Mouse (Mus musculus): Measurements from ENCODE around the gene Faap20. TPM values are rescaled to one million over a fixed set of nuclear protein-coding genes. Genes with fewer than 3 reads are reported as not detected.

Gene Faap20
- polyA plus RNA-seq, 1 experiment: 22.9 TPM

GRCm38 (mm10) chr4:155222841-155223593 is 26.6 kb upstream of the Faap20 start:
- Histone ChIP-seq H3K27me3 (ENCODE audit: control insufficient read depth, insufficient read depth, low read length, poor library complexity, severe bottlenecking) (no peaks in the 10 kb centered on the region), H3K36me3 (ENCODE audit: control insufficient read depth, insufficient read depth, low read length, poor library complexity, severe bottlenecking) (no peaks in the 10 kb centered on the region), H3K27ac (ENCODE audit: insufficient read depth, low read length) (no peak overlapping the region), H3K4me1 (ENCODE audit: control insufficient read depth, insufficient read depth, low read length) (no peaks in the 10 kb centered on the region), H3K4me3 (ENCODE audit: low read depth, low read length) (peak overlapping the region; percentile 47), H3K9ac (ENCODE audit: low read depth, poor library complexity, severe bottlenecking) (peak overlapping the region; percentile 86), H3K9me3 (replicated peaks; ENCODE audit: control insufficient read depth, insufficient read depth, low read length, poor library complexity, severe bottlenecking) (no peaks in the 10 kb centered on the region)
- TF ChIP-seq POLR2A (IDR thresholded peaks at IDR 0.05; ENCODE audit: insufficient read depth, low read length) (peak; percentile 22), CTCF (IDR thresholded peaks at IDR 0.05; ENCODE audit: low read depth, low read length) (no peak)

- Histone ChIP-seq H3K27me3 (ENCODE audit: control insufficient read depth, insufficient read depth, low read length, poor library complexity, severe bottlenecking) (no peaks in the 10 kb centered on the region), H3K9ac (ENCODE audit: low read depth, poor library complexity, severe bottlenecking) (peak overlapping the region; percentile 86), H3K36me3 (ENCODE audit: control insufficient read depth, insufficient read depth, low read length, poor library complexity, severe bottlenecking) (no peaks in the 10 kb centered on the region), H3K4me3 (ENCODE audit: low read depth, low read length) (peak overlapping the region; percentile 47), H3K9me3 (replicated peaks; ENCODE audit: control insufficient read depth, insufficient read depth, low read length, poor library complexity, severe bottlenecking) (no peaks in the 10 kb centered on the region), H3K27ac (ENCODE audit: insufficient read depth, low read length) (no peak overlapping the region), H3K4me1 (ENCODE audit: control insufficient read depth, insufficient read depth, low read length) (no peaks in the 10 kb centered on the region)
- TF ChIP-seq POLR2A (IDR thresholded peaks at IDR 0.05; ENCODE audit: insufficient read depth, low read length): no peak
Measured at GRCm38 (mm10) chr4:155223594-155224528, 25.7 kb upstream of the Faap20 start.

GRCm38 (mm10) chr4:155225918-155226317 is 23.7 kb upstream of the Faap20 start:
- H3K9me3 ChIP-seq (replicated peaks; ENCODE audit: control insufficient read depth, insufficient read depth, low read length, poor library complexity, severe bottlenecking): no peaks in the 10 kb centered on the region
- H3K9ac ChIP-seq (ENCODE audit: low read depth, poor library complexity, severe bottlenecking): no peak overlapping the region
- H3K27ac ChIP-seq (ENCODE audit: insufficient read depth, low read length): no peak overlapping the region
- H3K4me1 ChIP-seq (ENCODE audit: control insufficient read depth, insufficient read depth, low read length): no peaks in the 10 kb centered on the region
- H3K27me3 ChIP-seq (ENCODE audit: control insufficient read depth, insufficient read depth, low read length, poor library complexity, severe bottlenecking): no peaks in the 10 kb centered on the region
- H3K4me3 ChIP-seq (ENCODE audit: low read depth, low read length): no peak overlapping the region
- no peaks in the 10 kb centered on the region for H3K36me3 ChIP-seq (ENCODE audit: control insufficient read depth, insufficient read depth, low read length, poor library complexity, severe bottlenecking)
- TF ChIP-seq EP300 (IDR thresholded peaks at IDR 0.05; ENCODE audit: insufficient read depth, low read depth, low read length) (no peak), POLR2A (IDR thresholded peaks at IDR 0.05; ENCODE audit: insufficient read depth, low read length) (no peak), CTCF (IDR thresholded peaks at IDR 0.05; ENCODE audit: low read depth, low read length) (no peak)

- Histone ChIP-seq H3K9ac (ENCODE audit: low read depth, poor library complexity, severe bottlenecking) (no peak overlapping the region), H3K4me3 (ENCODE audit: low read depth, low read length) (no peak overlapping the region), H3K4me1 (ENCODE audit: control insufficient read depth, insufficient read depth, low read length) (no peaks in the 10 kb centered on the region), H3K27ac (ENCODE audit: insufficient read depth, low read length) (no peak overlapping the region), H3K36me3 (ENCODE audit: control insufficient read depth, insufficient read depth, low read length, poor library complexity, severe bottlenecking) (no peaks in the 10 kb centered on the region), H3K27me3 (ENCODE audit: control insufficient read depth, insufficient read depth, low read length, poor library complexity, severe bottlenecking) (no peaks in the 10 kb centered on the region), H3K9me3 (replicated peaks; ENCODE audit: control insufficient read depth, insufficient read depth, low read length, poor library complexity, severe bottlenecking) (no peaks in the 10 kb centered on the region)
- no peak for TF ChIP-seq EP300 (IDR thresholded peaks at IDR 0.05; ENCODE audit: insufficient read depth, low read depth, low read length)
- TF ChIP-seq CTCF (IDR thresholded peaks at IDR 0.05; ENCODE audit: low read depth, low read length): no peak
- no peak for TF ChIP-seq POLR2A (IDR thresholded peaks at IDR 0.05; ENCODE audit: insufficient read depth, low read length)
Measured at GRCm38 (mm10) chr4:155227986-155228385, 21.6 kb upstream of the Faap20 start.

GRCm38 (mm10) chr4:155228461-155228860 is 21.1 kb upstream of the Faap20 start:
- Histone ChIP-seq H3K27me3 (ENCODE audit: control insufficient read depth, insufficient read depth, low read length, poor library complexity, severe bottlenecking) (no peaks in the 10 kb centered on the region), H3K4me3 (ENCODE audit: low read depth, low read length) (no peak overlapping the region), H3K27ac (ENCODE audit: insufficient read depth, low read length) (no peak overlapping the region), H3K4me1 (ENCODE audit: control insufficient read depth, insufficient read depth, low read length) (no peaks in the 10 kb centered on the region), H3K9me3 (replicated peaks; ENCODE audit: control insufficient read depth, insufficient read depth, low read length, poor library complexity, severe bottlenecking) (no peaks in the 10 kb centered on the region), H3K36me3 (ENCODE audit: control insufficient read depth, insufficient read depth, low read length, poor library complexity, severe bottlenecking) (no peaks in the 10 kb centered on the region), H3K9ac (ENCODE audit: low read depth, poor library complexity, severe bottlenecking) (no peak overlapping the region)
- TF ChIP-seq EP300 (IDR thresholded peaks at IDR 0.05; ENCODE audit: insufficient read depth, low read depth, low read length): no peak
- no peak for TF ChIP-seq CTCF (IDR thresholded peaks at IDR 0.05; ENCODE audit: low read depth, low read length)
- no peak for TF ChIP-seq POLR2A (IDR thresholded peaks at IDR 0.05; ENCODE audit: insufficient read depth, low read length)

GRCm38 (mm10) chr4:155233878-155234277 is 15.7 kb upstream of the Faap20 start:
- no peak overlapping the region for H3K9ac ChIP-seq (ENCODE audit: low read depth, poor library complexity, severe bottlenecking)
- no peaks in the 10 kb centered on the region for H3K9me3 ChIP-seq (replicated peaks; ENCODE audit: control insufficient read depth, insufficient read depth, low read length, poor library complexity, severe bottlenecking)
- TF ChIP-seq EP300 (IDR thresholded peaks at IDR 0.05; ENCODE audit: insufficient read depth, low read depth, low read length) (no peak), CTCF (IDR thresholded peaks at IDR 0.05; ENCODE audit: low read depth, low read length) (no peak), POLR2A (IDR thresholded peaks at IDR 0.05; ENCODE audit: insufficient read depth, low read length) (no peak)
- no peaks in the 10 kb centered on the region for H3K36me3 ChIP-seq (ENCODE audit: control insufficient read depth, insufficient read depth, low read length, poor library complexity, severe bottlenecking)
- H3K4me3 ChIP-seq (ENCODE audit: low read depth, low read length): no peak overlapping the region
- no peak overlapping the region for H3K27ac ChIP-seq (ENCODE audit: insufficient read depth, low read length)
- H3K27me3 ChIP-seq (ENCODE audit: control insufficient read depth, insufficient read depth, low read length, poor library complexity, severe bottlenecking): no peaks in the 10 kb centered on the region
- no peaks in the 10 kb centered on the region for H3K4me1 ChIP-seq (ENCODE audit: control insufficient read depth, insufficient read depth, low read length)
